Mouse (Mus musculus) embryonic facial prominence, embryonic 10.5 days (tissue): ENCODE data around the gene Fkbp3. TPM values are rescaled to one million over a fixed set of nuclear protein-coding genes. Genes with fewer than 3 reads are reported as not detected.

Experiments
- polyA plus RNA-seq: library from polyadenylated mRNA; unstranded; fragments of >200 nt; fragmentation: Nextera tagmentation; extraction: Ambion mirVana; gene quantifications from 2 replicates; pipeline ENCODE4 v1.2.1, GENCODE M21; 2016

Gene Fkbp3
- polyA plus RNA-seq, 1 experiment from 2014 or later = 672 TPM

Other genes starting within 250 kb of the Fkbp3 start
- gene Gm527, start 156.1 kb downstream of the Fkbp3 start, polyA plus RNA-seq = 0.99 and 1.2 TPM in 2 replicates
- gene Klhl28, start 108.5 kb downstream of the Fkbp3 start, polyA plus RNA-seq = 9.0 and 10.2 TPM in 2 replicates
- 29.4 and 31.5 TPM in 2 replicates for gene Togaram1, start 108.2 kb downstream of the Fkbp3 start, polyA plus RNA-seq
- gene Prpf39, start 37.7 kb downstream of the Fkbp3 start, polyA plus RNA-seq = 66.9 and 67.5 TPM in 2 replicates
- gene Fancm, start 1.6 kb upstream of the Fkbp3 start, polyA plus RNA-seq = 13.4 and 15.7 TPM in 2 replicates
- gene Mis18bp1, start 98.6 kb upstream of the Fkbp3 start, polyA plus RNA-seq = 85.5 and 87.5 TPM in 2 replicates
- not detected in 2 replicates for gene Wdr20rt, start 151.5 kb upstream of the Fkbp3 start, polyA plus RNA-seq